Mouse (Mus musculus) T-helper 17 cell (primary cell): Measurements from ENCODE around the gene Tpd52l2.

ENCODE experiments used
- in situ Hi-C, 2 experiments: fragments of 300-600 bp; cut with MboI, MseI; formaldehyde crosslinking; loops; 1 replicate in 1 of 2; 2 replicates in 1 of 2; pipeline ENCODE4 v1.15.1; 2025; ENCODE audit warnings: high pct_unique_total_duplicates in 2 of 2

Tpd52l2 gene

DNA sequence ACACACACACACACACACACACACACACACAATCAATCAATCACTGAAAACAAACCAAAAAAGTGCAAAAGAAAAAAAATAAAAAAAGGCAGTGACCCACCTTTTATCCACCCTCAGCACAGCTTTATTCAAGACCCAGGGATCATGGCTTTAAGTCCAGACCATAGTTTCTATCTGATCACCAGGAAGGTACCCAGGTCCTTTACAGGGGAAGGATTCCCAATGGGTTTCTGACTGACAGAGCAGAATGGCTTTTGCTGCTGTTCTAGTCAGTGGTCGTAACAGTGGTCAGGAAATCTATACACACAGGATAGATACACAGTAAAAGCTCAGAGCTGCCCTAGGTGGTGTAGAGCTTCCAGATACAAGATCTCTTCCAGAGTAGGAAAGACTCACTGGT, 11.2 kb upstream of the Tpd52l2 start:
- in situ Hi-C loops: loop anchor here in 1 of 2 experiments (5.0 kb wide), 1 partner anchor 793 kb away; no protein-coding TSS in a partner anchor

DNA sequence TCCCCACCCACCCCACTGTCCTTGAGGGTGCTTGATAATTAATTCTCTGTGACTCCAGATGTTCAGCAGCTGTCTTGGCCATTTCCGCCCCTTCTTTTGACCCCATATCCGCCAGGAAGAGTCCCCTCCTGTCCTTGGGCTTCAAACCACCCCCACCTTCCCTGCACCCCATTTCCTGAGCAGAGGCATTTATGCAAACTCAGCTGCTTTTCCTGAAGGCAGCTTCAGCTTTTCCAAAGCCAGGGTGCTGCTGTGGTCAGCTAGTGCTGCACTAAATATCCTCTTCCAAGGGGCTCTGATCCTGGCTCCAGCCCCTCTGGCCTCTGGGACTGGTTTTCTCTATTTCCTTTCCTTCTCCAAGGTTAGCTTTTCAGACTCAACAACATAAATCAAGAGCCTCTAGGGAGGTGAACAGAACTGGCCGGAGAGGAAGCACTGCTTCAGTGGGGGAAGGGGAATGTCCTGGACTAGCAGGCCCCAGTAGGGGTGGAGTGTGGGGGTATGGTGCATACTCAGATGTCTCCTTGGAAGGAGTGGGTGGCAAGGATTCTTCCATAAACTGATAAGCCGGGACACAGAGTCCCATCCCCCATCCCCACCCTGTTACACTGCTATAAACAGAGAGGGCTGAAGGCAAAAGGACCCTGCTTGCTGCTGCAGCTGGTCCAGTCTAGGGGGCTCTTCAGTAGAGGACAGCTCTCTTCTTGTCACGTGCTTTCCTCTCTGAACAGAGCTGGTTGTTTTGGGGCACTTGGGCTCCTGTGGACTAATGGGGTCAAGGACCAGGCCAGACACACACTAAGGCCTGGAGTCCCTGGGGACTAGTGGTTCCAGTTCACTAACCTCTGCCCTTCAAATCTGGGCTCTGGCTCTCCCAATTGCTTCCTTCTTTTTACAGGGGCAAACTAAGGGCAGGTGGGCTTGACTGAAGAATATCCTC, 9.3 kb upstream of the Tpd52l2 start:
- in situ Hi-C loops: loop anchor here in 1 of 2 experiments (5.0 kb wide), 1 partner anchor 795 kb away; no protein-coding TSS in a partner anchor

DNA sequence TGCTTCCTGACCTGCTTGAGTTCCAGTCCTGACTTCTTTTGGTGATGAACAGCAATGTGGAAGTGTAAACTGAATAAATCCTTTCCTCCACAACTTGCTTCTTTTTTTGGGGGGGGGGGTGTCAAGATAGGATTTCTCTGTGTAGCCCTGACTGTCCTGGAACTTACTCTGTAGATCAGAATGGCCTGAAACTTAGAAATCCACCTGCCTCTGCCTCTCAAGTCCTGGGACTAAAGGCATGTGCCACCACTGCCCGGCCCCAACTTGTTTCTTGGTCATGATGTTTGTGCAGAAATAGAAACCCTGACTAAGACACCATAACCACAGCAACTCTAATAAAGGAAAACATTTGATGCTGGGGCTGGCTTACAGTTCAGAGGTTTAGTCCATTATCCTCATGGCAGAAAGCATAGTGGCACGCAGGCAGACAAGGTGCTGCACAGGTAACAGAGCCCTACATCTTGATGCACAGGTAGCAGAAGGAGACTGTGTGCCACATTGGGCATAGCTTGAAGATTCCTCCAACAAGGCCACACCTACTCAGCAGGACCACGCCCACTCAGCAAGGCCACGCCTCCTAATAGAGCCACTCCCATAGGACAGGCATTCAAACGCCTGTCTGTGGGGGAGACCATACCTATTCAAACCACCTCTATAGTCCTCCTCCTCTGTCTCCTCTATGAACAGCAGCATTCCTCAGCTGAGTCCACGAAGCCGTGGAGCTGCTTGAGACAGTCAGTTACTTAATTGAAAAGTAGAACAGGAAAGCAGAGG, 5.3 kb upstream of the Tpd52l2 start:
- in situ Hi-C loops: loop anchor here in 1 of 2 experiments (5.0 kb wide), 1 partner anchor 79 kb away; no protein-coding TSS in a partner anchor

DNA sequence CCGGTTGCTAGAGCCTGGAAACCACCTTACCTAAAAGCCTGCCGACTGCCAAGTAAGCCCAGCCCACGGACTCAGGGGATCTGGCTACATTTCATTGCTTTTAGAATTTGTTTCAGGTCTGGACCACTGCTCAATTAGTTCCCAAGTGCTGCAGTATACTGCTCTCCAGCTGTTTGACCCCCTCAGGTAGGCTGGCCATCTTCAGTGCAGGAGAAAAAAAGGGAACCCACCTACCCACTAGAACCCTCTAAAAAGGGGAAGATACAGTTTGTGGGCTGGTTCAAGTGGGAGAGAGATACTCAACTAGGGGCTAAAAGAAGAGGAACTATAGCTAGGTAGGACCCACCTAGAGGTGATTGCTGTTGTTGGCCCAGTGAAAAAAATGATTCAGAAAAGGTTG, 4.7 kb upstream of the Tpd52l2 start:
- in situ Hi-C loops: loop anchor here in 1 of 2 experiments (5.0 kb wide), 1 partner anchor 80 kb away; no protein-coding TSS in a partner anchor

DNA sequence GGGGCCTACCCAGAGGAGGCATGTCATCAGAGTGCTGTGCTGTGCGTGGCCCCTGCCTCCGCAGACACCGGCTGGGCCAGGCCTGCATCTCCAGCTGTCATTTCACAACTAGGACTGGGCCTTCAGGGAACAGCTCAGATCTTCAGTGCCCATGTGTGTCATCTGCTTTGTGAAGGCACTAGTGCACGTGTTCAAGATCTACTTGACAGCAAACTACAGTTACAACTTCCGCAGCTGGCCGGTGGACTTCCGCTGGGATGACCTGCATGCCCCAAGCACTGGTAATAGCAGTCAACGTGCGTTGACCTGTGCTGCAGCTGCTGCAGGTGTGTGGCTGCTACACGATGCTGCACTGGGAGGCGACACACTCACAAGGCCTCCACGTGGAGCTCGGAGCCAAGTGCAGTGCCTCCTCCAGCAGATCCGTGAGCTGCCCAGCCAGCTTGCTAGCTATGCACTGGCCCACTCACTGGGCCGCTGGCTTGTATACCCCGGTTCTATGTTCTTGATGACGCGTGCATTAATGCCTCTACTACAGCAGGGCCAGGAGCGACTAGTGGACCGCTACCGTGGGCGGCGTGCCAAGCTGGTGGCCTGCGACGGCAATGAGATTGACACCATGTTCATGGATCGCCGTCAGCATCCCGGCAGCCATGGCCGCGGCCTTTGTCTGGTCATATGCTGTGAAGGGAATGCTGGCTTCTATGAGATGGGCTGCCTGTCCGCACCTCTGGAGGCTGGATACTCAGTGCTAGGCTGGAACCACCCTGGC, 3.6 kb upstream of the Tpd52l2 start, which contains the start of gene Abhd16b:
Abhd16b (plus strand) TSS at position 51 of the 772 bp plus-strand sequence.
- in situ Hi-C loops: loop anchor here in 1 of 2 experiments (5.0 kb wide), 1 partner anchor 81 kb away; no protein-coding TSS in a partner anchor

DNA sequence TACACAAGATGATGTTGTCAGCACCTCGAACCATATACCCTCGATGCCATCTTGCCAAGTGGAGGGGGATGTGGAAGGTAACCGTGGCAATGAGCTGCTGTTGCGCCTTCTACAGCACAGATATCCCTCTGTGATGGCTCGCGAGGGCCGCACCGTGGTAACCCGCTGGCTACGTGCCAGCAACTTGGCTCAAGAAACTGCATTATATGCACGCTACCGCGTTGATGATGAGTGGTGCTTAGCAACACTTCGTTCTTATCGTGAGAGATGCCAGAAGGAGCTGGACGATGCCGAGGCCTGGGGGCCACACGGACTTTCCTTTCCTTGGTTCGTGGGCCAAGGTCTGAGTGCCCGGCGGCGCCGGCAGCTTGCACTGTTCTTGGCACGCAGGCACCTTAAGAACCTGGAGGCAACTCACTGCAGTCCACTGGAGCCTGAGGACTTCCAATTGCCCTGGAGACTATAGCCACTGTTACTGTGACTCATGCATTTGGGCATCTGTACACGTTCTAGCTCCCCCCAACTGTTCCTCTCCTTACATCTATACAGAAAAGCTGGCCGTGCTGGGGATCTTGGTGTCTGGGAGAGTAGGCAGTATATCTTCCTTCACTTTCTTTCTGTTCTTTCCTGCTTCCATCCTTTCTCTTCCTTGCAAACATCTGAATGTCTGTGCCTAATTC, 2.5 kb upstream of the Tpd52l2 start:
- in situ Hi-C loops: loop anchor here in 1 of 2 experiments (5.0 kb wide), 1 partner anchor 82 kb away; no protein-coding TSS in a partner anchor

DNA sequence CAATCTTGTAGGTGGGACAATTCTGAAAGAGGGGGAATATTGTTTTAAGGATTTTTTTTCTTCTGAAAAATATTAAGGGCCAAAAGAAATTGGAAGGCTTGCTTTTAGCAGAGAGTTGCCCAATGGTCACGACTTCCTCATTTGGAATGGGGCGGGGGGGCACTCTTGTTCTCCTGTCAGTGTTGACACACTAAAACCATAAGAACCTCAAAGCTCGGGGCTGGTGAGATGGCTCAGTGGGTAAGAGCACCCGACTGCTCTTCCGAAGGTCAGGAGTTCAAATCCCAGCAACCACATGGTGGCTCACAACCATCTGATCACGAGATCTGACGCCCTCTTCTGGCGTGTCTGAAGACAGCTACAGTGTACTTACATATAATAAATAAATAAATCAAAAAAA, 1.1 kb upstream of the Tpd52l2 start:
- in situ Hi-C loops: loop anchor here (5.0 kb wide), 1 partner anchor 104 kb away; no protein-coding TSS in a partner anchor

DNA sequence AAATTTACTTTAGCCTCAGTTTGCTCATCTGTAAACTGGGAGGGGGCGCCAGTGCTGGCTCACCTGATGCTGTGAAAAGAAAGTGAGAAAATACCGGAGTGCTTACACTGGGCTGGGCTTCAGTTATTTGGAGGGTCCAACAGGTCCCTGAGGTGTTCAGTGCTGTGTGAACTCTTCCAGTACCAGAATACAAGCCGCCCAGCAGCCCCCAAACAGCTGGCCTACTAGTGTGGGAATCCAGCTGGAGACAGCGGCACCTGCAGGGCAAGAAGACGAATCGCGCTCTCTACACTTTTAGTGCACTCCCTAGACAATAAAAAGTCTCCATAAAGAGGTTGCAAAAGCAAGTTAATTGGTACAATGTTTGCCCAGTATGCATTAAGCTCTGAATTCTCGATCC, 661 bp upstream of the Tpd52l2 start:
- in situ Hi-C loops: loop anchor here (5.0 kb wide), 1 partner anchor 104 kb away; no protein-coding TSS in a partner anchor

DNA sequence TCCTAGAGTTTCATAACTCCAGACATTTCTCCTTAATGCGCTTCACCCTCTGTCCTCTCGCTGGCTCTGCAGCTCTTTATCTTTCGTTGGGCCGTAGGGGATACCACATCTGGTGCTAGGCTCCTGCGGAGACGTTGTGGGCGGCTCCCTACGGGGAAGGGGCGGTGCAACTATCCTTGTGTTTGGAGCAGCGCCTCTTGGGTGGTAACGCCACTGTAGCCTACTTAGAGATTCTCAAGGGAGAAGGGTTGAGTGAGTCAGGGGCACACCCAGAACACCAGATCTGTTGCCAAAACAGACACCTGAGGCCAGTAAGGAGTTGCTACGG, 570 bp downstream of the Tpd52l2 start:
- in situ Hi-C loops: loop anchor here (5.0 kb wide), 1 partner anchor 105 kb away; no protein-coding TSS in a partner anchor

DNA sequence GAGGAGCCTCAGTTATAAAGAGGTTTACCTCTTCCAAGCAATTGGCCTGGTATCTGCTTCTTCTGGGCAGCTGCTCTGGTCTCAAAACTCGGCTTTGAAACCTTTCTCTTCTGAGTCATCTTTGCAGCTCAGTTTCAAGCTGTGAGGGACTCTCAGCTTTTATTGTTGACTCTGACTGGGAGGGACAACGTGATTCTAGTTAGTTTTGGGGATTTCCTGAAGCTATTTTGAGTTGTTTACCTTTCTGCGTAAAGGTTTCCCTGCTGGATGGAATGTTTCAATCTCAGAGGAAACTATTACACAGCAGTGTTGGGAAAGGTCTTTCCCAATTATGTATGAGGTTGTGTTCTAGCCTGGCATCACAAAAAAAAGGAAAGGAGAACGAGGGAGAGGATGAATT, 1.7 kb downstream of the Tpd52l2 start:
- in situ Hi-C loops: loop anchor here (5.0 kb wide), 1 partner anchor 106 kb away; no protein-coding TSS in a partner anchor

DNA sequence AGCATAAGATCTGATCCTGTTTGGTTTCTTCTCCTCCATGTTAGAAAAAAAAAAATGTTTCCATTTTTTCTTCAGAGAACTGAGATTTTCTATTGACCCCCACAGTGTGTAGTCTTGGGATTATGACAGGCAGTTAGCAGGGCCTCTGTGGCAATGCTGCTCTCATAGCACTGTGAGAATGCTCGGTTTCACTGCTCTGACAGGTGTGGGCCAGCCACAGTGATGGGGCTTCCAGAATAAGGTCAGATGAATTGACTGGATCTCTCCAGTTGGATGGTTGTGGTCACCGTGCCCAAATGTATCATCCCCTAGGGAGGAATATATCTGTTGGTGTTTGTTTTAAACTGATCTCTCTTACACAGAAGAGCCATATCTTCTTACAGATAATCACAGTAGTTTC, 12.2 kb downstream of the Tpd52l2 start:
- in situ Hi-C loops: loop anchor here in 1 of 2 experiments (25.0 kb wide), 1 partner anchor 797 kb away; the partner anchor contains the start of genes Dido1 and Gid8

DNA sequence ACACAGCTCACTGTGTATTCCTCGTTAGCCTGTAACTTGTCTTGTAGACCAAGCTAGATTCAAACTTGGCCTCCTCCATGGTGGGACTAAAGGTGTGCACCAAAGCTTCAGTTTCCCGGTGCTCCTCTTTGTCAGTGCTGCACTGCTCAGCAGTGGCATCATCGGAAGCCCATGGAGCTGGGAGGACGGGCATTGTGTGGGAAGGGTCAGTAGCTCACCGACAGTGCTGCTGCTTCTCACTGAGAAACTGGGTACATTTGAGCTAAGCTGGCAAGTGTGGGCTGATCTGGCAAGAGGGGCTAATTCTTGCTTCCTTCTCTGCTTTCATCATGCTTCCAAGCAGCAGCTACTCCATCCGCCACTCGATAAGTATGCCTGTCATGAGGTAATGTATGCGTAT, 14.3 kb downstream of the Tpd52l2 start:
- in situ Hi-C loops: loop anchor here in 1 of 2 experiments (25.0 kb wide), 1 partner anchor 799 kb away; the partner anchor contains the start of genes Dido1 and Gid8

DNA sequence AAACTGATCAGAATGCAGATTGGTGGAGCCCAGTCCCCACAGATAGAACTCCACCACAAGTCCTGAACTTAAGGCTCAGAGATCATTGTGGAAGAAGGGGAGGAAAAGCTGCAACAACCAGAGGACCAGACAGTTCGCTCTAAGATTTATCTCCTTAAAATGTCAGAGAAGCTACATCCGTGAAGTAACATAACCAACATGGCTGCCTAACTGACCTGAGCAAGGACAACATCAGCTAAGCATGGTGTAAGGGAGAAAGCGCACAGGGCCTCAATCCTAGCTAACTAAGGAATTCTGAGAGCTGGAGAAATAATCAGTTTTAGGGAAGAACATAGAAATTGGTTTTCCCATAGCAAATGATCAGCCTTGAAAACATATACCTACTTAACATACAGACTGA, 22.3 kb downstream of the Tpd52l2 start:
- in situ Hi-C loops: loop anchor here in 1 of 2 experiments (25.0 kb wide), 1 partner anchor 807 kb away; the partner anchor contains the start of genes Dido1 and Gid8

DNA sequence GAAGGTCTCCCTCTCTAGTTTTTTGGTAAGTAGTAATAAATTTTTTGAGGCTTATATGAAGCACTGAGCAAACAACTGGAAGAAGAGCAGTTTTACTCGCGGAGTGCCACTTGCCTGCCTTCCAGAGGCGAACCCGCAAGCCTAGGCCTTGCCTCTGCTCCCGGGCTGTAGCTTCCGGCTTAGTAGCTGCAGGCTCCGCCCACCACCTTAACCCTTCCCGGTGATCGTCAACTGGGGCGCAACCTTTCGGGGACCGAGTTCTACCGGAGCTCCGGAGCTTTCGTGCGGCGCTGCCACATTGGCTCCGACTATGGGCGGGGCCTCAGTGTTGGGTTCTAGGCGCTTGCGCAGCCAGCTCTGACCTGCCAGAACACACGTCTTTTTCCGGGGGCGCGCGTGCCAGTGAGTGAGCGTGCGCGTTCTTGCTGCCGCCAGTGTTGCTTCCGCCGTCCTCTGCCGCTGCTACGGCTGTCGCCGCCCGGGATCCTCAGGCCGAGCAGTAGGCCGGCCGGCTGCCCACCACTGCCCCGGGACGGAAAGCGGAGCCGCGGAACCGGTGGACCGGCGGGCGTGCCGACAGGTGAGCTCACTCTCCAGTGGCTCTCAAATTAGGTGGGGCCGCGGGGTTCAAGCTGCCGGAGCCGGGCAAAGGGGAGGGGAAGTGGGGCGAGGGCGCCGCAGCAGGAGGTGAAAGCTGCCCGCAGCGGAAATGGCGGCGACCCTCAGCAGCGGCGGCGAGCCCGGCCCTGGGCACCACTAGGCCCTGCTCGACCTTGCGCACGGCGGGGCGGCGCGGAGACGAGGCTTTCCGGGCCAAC, 23.4 kb downstream of the Tpd52l2 start, which contains the start of gene Dnajc5:
Dnajc5 (plus strand) TSS at position 368 of the 818 bp plus-strand sequence.
- in situ Hi-C loops: loop anchor here in 1 of 2 experiments (25.0 kb wide), 1 partner anchor 808 kb away; the partner anchor contains the start of genes Dido1 and Gid8

DNA sequence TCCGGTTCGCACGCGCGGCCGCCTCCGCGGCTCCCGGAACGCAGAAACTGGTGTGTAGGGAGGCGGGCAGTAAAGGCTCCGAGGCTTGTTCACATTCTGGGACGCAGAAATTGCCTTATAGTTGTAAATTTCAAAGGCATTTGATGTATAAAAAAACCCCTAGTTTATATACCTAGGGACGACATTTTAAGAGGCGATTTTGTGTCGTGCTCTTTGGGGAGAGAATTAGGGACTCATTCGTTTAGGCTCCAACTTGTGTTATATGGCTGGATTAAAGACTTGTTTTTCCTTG, 23.9 kb downstream of the Tpd52l2 start:
- in situ Hi-C loops: loop anchor here in 1 of 2 experiments (25.0 kb wide), 1 partner anchor 809 kb away; the partner anchor contains the start of genes Dido1 and Gid8

DNA sequence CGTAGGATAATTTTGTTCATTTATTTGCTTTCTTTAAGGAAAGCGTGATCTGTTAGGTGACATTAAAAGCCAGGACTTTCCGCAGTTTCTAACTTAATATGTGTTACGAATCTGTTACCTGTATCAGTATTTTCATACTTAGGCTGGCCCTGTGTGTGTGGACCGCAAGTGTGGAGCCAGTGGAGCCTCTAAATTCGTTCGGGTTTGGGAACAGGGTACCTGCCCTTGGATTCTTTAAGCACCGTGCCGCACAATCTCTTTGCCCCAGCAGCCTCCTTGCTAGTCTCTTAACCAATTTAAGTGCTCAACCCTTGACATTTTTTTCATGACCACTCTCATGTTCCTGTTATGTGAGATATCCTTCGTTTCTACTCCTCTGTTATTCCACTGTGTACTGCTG, 24.5 kb downstream of the Tpd52l2 start:
- in situ Hi-C loops: loop anchor here in 1 of 2 experiments (25.0 kb wide), 1 partner anchor 809 kb away; the partner anchor contains the start of genes Dido1 and Gid8

DNA sequence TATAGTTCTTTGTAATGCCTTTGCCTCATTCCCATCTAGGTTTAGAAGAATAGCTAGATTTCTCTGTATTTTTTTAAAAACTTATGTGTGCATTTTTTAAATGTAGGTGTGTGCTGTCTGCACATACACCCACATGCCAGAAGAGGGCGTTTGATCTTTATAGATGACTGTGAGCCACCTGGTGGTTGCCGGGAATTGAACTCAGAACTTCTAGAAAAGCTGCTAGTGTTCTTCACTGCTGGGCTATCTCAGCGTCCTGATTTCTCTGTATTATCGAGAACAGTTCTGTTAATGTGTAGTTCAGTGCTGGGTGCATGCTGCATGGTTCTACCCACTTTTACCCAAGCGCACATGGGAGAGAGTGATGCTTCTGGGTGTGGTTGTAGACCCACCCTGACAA, 25.9 kb downstream of the Tpd52l2 start:
- in situ Hi-C loops: loop anchor here in 1 of 2 experiments (25.0 kb wide), 1 partner anchor 811 kb away; the partner anchor contains the start of genes Dido1 and Gid8

DNA sequence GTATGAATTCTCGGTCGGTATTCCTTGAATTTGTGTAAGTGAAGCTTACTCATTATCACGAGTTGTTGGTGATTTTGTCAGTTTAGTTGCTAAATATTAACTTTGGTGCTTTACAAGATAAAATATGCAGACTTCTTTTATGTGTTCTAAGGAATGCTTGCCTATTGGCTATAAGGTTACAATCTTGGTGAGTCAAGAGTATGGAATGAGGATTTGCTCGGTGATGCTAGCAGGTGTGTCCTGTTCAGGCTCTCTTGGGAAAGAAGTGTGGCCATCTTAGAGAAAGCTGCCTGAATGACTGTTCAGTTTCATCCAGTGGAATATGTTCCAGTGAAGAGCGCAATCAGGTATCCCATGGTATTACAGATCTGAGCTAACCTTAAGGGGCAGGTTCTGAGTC, 28.6 kb downstream of the Tpd52l2 start:
- in situ Hi-C loops: loop anchor here in 1 of 2 experiments (5.0 kb wide), 1 partner anchor 52 kb away; no protein-coding TSS in a partner anchor

DNA sequence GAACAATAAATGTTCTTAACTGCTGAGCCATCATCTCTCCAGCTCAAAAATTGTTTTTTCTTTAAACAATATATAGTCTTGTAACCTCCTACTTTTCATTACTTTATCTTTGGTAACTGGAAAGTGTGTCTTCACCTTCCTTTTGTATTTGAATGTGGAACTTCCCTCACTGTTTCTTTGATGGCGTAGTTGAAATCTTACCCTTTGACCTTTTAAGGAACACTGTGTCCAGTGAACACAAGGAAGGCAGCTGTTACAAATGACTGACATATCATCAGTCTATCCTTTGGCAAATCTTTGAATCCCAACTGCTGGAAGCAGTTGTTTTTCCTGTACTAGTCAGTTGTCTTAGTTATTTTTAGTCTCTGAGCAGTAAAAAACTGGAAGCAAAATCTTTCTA, 32.1 kb downstream of the Tpd52l2 start:
- in situ Hi-C loops: loop anchor here in 1 of 2 experiments (5.0 kb wide), 1 partner anchor 48 kb away; no protein-coding TSS in a partner anchor
